Mouse (Mus musculus) heart, postnatal 10 days (tissue): Measurements from ENCODE around the gene Selenon. TPM values are rescaled to one million over a fixed set of nuclear protein-coding genes. Genes with fewer than 3 reads are reported as not detected.

Experiments used
- DNase-seq, 2 experiments: peaks; one replicate each; pipeline ENCODE4 v3.0.0; 2021
- intact Hi-C: fragments of 180-260 bp; cut with DNase I; formaldehyde crosslinking; loops from one replicate; pipeline ENCODE4 v1.15.1; 2025
- total RNA-seq, 2 experiments: library from RNA; stranded (reverse); gene quantifications; 2 replicates each; pipeline ENCODE4 v1.2.3; 2021

Selenon gene
- total RNA-seq: 10 to 100 TPM; 38.2 to 45.2 TPM

DNA sequence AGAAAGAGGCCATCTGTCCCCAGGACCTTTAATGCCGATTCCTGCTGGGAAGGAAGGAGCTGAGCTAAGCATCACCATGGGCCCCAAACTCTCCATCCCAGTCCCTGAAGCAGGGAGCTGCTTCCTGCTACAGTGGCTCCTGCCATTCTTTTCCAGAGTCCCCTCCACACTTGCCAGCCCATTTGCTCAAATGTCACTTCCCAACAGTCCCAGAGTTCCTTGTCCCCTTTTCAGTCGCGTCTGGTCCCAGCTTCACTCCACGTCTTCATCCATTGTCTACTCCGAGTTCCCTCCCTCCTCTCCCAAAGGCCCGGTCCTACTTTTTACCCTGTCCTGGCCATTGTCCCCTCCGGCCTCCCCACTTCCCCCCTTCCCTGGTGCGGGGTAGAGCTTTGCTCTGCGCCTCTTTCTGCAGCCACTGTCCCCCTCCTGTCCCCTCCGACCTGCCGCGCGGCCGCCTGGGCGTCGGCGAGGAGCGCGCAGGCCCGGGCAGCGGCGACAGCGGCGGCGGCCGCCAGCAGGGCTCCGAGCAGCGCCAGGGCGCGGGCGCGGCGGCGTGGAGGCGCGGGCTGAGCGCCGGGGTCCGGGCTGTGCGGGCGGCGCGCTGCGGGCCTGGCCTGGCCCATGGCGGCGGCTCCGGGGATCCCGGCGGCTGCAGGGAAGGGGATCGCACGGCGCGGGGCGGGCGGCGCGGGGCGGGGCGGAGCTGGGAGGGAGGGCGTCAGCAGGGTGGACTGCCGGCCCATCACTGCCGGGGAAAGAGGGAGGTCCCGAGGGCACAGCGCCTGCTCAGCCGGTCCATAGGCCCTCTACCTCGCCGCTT is at the start of gene Selenon:
Gene Selenon (minus strand): TSS at position 673 of the 823 bp plus-strand sequence.
- intact Hi-C loops: no loop called here
- peak; percentile 73 to 84 for DNase-seq

DNA sequence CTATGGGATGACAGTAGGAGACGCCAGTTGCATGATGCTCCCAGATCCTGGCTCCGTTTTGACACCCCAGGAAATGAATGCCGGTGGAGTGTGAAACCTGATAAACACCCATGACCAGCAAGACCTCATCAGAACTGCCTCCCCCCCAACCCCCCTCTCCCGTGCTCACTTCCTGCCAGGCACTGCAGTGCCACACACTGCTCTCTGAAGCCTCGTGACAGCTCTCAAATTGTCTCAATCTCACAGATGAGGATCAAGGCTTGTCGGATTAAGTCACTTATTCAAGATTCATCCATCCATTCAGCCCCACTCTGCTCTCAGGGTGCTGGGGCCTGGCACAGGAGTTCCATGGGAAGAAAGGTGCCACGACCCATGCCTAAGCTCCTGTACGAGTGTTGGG is 49.4 kb upstream of the Selenon start:
- no peak for DNase-seq
- intact Hi-C loops: no loop called here

DNA sequence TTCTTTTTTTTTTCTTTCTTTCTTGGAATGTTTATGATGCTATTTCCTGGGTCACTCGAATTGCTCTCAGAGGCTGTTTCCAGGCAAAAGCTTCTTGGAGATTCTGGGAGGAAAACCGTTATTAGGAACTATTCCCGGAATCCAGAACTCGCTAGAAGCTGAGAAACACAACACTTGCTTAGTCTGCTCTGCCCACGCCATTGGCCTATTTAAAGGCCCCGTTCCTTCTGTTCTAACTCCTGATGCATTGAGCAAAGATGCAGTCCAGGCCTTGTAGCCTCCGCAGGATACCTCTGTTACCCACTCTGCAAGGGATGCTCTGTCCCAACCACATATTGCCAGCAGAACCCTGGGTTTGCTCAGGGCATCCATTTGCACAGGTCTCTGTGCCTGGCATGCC is 48.8 kb upstream of the Selenon start:
- no peak for DNase-seq
- intact Hi-C loops: no loop called here

DNA sequence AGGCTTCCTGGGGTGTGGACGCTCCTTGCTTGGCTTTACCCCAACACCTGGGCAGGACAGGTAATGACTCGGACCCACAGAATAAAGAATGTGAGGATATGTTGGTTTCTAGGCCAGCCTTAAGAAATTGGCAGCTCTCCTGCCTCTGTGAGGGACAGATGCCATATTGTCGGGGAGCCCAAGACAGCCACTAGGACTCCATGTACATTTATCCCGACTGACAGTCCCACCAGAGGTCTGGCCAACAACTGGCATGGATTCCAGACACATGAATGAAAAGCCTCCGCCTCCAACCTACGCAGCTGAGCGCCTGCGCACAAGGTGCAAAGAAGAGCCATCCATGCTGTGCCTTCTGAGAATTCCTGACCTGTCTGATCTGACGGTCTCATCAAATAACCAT is 48.1 kb upstream of the Selenon start:
- no peak for DNase-seq
- intact Hi-C loops: no loop called here

DNA sequence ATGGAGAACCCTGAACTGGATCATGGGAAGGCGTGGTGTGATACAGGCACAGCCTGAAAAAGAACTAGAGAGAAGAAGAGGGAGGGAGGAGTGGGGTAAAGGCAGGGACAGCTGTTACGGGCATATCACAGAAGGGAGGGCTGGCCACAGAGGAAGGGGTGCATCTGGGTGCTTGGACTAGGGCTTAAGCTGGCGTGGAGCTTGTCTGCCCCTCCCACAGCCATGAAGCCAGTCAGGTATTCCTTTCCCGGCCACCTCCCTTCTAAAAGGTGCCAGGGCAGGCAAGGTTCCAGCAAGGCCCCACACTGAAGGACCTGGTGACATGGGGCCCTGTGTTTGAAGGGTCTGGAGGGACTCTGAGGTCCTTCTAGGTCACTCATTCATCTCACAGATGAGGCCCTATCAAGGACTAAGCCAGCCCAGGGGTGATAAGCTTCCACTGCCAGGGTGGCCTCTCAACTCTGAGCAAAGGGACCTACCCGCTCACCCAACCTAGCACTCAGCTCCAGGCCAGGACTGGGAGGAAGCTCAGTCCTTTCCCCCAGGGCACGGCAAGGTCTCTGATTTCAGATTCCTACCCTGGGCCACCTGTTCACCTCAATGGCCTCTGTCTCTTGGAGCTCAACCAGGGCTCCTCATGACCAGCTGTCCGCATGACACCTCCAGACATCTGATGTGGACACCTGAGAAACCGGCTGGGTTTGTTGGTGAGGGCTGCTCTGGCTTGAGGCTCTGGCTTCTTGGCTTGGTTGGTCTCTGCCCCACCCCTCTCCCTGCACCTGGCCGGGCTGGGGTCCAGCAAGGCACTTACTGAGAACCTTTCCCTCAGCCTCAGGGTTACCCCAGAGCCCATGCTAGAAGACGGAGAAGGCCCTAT is 45.1 kb upstream of the Selenon start:
- intact Hi-C loops: no loop called here
- DNase-seq: peak; percentile 54 to 56

DNA sequence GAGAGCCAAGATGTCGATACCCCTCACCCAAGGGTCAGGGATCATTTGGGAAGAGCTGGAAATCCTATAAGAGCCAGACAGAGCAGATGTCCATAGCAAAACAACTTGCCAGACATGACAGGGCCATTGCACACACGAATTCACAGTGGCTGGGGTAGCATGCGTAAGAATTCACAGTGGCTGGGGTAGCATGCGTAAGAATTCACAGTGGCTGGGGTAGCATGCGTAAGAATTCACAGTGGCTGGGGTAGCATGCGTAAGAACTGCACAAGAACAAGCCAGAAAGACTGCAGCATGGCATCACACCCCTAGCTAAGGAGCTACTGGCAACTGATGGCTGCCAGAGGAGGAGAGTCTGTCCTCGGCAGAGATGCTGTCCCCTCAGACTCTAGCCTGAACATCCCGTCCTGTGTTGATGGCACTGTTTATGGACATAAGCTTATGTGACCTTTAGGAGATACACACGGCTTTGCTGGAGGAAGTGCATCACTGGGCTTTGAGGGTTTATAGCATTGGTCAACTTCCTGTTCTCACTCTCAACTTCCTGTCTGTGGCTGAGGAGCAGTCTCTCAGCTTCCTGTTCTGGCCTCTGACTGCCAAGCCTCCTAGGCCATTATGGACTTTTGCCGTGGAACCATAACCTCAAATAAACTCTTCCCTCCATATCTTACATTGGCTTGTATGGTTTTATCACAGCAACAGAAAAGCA is 42.9 kb upstream of the Selenon start:
- intact Hi-C loops: no loop called here
- DNase-seq: no peak

DNA sequence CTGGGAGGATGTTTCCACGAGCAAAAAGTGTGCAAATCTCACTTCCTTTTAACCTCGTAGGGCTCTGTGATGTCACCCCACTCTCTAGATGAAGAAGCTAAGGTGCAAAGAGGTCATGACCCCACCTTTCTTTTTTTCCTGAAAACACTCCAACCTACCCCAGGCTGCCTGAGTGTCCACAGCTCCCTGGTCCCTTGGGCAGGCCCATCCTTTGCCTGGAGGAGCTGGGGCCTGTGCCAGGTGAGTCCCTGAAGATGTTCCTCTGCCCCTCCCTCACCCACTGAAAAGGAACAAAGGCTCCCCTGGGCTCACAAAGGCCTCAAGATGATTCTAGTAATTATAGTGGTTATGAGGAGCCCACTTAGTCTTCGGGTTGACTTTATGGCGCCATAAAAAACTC is 40.5 kb upstream of the Selenon start:
- DNase-seq: no peak
- intact Hi-C loops: no loop called here

DNA sequence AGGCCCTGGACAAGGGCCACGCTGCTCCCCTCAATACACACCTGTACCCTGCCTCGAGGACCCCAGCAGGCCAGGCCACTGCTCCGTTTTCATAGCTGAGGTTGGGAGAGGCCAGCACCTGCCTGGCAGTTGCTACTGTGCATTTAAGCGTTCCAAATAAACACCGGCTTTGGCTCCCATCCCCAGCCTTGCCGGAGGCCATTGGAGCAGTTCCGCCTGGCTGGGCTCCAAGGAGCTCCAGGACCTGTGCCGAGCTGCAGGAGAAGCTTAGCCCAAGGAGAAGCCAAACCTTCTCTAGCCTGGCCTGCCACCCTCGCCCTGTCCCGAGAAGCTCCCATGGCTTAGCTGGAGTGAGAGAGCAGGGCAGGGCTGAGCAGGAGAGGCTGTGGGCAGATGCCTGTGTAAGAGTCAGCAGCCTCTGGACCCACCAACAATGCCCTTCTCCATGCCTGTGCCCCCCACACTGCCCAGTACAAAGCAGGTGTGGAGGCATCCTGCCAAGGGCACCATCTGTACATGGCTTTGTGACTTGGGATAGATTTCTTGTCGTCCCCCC is 39.6 kb upstream of the Selenon start:
- intact Hi-C loops: loop anchor here (2.0 kb wide), 1 partner anchor 37 kb away; no protein-coding TSS in a partner anchor
- peak; percentile 90 to 92 for DNase-seq

DNA sequence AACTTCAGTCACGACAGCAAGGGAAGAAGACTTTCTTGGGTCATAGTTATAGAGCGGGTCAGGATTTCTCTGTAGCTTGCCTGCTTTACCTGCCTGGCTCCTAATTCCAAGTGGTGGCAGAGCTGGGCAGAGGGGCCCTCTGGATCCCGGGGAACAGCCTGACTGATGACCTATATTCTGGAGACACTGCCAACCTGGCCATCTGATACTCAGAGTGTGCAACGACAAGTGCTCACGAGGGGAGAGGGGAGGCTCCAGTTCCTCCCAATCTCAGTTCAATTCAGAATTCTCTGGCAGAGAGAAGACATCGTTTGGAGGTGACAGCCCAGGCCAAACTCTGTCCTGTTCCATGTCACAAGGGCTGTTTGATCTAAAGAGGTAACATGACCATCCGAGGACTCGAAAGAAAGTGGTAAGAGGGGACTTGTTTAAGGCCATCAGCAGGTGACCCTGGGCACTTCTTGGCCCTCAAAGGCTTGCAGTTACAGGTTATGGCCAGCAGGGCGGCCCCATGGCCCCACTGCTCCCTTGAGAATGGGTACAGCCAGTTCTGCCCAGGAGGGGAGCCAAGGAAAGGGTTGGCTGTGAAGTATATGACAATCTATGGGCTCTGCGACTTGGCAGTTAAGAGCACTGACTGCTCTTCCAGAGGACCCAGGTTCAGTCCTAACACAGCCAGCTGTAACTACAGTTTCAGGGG is 38.4 kb upstream of the Selenon start:
- intact Hi-C loops: loop anchor here (2.0 kb wide), 1 partner anchor 38 kb away; no protein-coding TSS in a partner anchor
- peak; percentile 43 to 57 for DNase-seq

DNA sequence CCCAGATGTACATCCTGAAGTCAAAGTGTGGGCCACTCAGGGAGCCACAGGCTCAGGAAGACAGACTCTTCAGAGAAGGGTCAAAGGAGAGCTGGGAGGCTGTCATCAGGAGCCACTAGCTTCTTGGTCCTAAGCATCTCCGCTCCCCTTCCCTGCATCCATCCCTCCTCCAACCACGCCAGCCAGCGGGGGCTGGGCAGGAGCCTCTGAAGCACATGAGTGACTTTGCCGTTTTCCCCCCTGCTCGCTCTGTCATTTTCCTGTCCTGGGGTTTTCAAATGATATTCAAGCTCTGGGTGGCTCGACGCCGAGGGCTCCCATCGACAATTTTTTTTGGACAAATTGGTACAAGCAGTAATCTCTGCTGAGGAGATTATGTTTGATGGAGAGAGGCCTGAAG is 37.8 kb upstream of the Selenon start:
- no peak for DNase-seq

DNA sequence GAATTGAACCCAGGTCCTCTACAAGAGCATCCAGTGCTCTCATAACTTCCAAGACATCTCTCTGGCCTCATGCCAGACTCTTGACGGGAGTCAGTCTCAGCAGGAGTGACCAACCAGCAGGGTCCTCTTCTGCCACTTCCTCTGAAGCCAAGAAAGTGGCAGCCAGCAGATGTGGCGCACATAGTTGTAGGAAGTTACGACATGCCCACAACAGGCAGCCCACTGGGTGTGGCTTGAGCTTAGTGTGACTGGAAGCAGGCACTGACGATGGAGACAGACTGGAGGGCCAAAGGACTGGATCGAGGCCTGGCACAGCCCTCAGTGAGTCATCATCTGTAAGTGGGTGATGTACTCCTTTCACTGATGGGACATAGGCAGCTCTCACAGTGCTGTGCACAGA is 37.0 kb upstream of the Selenon start:
- intact Hi-C loops: no loop called here

More for the DNA sequence above, 37.8 kb upstream of the Selenon start:
- intact Hi-C loops: loop anchor here (2.0 kb wide), 1 partner anchor 39 kb away; no protein-coding TSS in a partner anchor

DNA sequence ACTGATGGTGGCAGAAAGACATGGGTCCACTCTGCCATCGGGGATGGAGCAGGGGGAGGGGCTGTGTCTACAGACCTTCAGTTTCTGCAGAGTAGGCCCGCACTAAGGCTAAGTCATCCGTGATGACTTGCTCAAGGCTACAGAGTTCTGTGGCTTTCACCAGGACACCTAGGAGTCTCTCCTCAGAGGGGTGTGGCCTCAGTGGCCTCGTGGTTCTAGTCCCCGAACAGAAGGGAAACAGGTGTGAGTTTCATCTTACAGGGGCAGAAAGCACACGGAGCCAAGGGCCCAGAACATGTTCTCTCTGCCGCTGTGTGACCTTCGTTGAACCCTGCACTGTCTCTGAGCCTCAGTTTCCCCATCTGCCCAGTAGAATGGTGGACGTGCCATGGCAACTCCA is 36.3 kb upstream of the Selenon start:
- intact Hi-C loops: no loop called here
- DNase-seq: no peak

More for the DNA sequence above, 37.0 kb upstream of the Selenon start:
- no peak for DNase-seq

DNA sequence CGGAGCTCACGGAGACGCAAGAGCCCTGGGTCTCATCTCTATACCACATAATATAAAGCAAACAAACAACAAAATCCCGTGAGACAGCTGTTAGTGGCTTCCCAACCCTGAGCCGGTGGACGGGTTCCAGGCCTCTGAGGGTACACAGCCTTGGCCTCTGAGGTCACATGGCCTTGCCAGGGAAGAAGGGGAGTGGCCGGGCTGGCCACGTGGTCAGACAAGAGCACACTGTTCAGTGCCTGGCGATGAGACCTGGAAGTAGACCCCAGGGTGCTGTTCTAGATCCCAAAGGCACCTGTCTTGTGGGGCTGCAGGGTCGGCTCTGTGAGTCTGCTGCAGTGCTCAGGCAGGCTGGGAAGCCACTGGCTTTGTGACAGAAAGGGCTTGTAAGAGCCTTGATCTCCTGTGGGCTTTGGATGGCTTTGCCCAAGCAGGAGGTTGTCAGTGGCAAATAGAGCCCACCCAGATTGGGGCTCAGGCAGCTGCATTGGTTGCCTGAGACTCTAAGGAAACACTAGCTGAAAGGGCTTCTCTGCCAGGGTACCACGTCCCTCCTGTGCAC is 35.8 kb upstream of the Selenon start:
- no peak for DNase-seq

DNA sequence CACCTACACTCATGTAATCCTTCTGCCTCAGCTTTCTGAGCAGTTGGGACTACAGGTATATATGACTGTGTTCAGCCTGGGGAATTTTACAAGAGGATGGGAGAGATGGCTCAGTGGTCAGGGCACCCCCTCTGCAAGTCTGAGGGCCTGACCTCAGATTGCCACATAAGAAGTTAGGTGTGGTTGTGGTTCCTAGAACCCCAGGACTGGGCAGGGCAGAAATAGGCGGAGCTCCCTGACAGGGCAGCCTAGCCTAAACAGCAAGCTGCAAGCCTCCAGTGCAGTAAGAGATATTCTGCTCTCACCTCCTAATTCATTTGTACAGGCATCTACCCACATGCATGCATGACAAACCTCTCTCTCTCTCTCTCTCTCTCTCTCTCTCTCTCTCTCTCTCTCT is 34.7 kb upstream of the Selenon start:
- no peak for DNase-seq
- intact Hi-C loops: no loop called here

More for the DNA sequence above, 35.8 kb upstream of the Selenon start:
- intact Hi-C loops: no loop called here

DNA sequence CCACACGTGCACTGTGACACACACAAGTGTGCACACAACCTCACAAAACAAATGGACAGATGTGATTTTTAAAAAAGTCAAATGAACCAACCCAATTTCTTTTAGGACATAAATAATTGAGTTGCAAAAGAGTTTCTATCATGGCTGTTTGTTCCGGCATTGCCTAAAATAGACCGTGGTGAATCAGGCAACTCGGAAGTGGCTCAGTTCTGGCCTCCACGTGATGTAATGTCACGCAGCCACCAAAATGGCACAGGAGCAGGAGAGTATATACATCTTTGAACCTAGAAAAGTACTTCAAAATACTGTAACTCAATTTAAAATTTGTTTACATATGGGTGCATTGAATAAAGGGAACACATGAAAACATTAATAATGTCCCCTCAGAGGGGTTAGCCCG is 34.2 kb upstream of the Selenon start:
- DNase-seq: no peak
- intact Hi-C loops: no loop called here

DNA sequence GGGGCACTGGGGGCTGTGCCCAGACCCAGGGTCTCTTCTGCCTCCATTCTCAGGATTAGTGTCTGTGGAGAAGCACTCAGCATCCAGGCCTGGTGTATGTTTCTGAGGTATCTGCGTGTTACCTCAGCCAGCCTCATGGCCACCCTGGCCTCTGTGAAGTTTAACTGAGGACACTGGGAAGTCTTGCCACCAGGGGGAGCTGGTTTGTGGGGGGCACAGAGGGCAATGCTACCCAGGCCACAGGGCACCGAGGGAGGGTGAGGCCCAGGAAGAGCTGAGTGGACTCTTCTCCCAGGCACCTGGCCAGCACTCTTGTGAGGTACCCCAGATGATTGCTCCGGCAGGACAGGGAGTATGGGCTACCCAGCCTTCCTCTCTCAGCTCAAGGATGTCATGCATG is 31.5 kb upstream of the Selenon start:
- intact Hi-C loops: loop anchor here (2.0 kb wide), 1 partner anchor 119 kb away; no protein-coding TSS in a partner anchor
- peak; percentile 36 to 68 for DNase-seq

DNA sequence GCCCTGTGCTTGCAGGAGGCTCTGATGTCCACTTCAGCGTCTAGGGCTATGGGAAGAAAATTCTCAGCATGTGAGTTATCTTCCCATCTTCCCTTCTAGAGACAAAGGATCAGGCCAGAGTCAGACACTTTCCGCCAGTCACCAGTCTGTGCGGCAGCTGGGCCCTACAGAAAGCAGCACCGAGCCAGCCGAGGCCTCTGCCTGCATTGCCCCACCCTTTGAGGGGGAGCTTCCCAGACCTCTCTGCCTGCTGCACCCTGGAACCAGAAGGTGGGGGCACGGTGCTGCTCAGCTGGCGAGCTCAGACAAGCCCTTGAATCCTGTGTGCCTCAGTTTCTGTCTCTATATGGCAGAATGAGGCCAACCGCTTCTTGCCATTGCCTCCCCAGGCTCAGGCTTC is 29.4 kb upstream of the Selenon start:
- intact Hi-C loops: no loop called here
- no peak for DNase-seq

DNA sequence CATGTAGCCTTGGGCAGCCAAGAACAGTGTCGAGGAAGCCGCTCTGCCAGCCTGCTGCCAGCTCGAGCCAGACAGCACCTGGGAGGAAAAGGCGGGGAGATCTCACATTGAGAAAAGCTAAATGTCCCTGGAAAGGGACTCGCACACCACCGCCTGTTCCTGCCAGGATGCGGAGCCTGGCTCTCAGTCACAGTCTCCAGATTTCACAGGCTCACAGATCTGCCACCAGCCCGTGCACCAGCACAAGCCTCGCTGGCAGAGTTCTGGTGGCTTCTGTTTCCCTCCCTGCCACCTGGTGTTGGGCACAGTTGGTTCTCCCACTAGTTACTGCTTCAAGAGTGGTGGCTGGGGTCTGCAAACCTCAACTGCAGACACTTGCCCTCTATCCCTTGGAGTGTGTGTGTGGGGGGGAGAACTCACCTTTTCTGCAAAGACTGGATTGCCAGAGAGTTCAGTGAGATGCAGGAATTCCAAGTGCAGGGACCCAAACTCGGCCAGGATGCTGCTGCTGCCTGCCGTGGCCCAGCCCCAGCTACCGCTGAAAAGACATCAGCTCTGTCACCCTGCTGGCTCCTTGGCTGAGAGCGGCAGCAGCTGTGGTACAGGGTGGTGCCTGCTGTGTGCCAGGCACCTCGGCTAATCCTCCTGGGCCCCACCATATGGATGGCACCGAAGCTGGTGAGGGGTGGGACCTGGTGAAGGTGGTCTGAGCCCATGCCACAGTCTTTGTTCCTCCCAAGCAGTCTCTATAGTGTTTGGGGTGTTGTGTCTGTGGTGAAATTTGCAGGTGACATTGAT is 28.6 kb upstream of the Selenon start:
- no peak for DNase-seq
- intact Hi-C loops: no loop called here

DNA sequence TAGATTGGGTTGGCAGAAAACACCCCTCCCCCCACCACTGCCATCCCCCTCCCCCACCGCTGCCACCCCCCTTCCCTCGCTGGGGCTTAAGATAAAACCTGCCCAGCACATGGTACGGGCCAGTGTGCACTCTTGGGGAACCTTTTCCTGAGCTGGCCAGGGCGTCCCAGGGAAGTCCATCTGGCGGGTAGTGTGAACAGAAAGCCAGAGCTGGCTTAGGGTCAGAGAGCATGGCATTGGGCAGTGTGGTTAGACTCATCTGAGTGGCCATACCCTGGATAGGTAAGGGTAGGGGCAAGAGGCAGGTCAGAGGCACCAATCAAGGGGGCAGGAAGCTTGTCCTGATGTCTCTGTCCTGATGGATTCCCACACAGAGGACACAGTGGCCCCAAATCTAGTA is 27.7 kb upstream of the Selenon start:
- intact Hi-C loops: no loop called here
- DNase-seq: peak in 1 of 2 experiments; percentile 45
